Mouse (Mus musculus) erythroblast, adult 5-6 weeks (primary cell): Measurements from ENCODE around the gene Olfr872. TPM values are rescaled to one million over a fixed set of nuclear protein-coding genes. Genes with fewer than 3 reads are reported as not detected.
"Not testable (repeated sequence)": the region's sequence is repeated elsewhere in the genome, so short reads cannot be mapped to it uniquely, and the experiment has no call there.

Experiments used
- ATAC-seq: replicated peaks from 2 replicates; pipeline ENCODE4 v1.8.0; 2016; ENCODE audit warnings: moderate number of reproducible peaks, mild to moderate bottlenecking, moderate TSS enrichment, inconsistent platforms; ENCODE audit not compliant: poor library complexity, low FRiP score, severe bottlenecking
- total RNA-seq, 2 experiments: library from RNA; stranded (forward) in 1 of 2; stranded (reverse) in 1 of 2; fragments of 150-400 nt in 1 of 2; fragments of 200-764, 138-1000 nt in 1 of 2; gene quantifications; 2 replicates each; pipeline versions ENCODE4 v1.2.3 to v1.2.4; 2015 to 2017; ENCODE audit warnings: low replicate concordance in 2 of 2

Gene Olfr872
- total RNA-seq (2015; ENCODE audit: low replicate concordance) (not detected in 2 replicates), total RNA-seq (2017; ENCODE audit: low replicate concordance) (not detected in 2 replicates)

DNA sequence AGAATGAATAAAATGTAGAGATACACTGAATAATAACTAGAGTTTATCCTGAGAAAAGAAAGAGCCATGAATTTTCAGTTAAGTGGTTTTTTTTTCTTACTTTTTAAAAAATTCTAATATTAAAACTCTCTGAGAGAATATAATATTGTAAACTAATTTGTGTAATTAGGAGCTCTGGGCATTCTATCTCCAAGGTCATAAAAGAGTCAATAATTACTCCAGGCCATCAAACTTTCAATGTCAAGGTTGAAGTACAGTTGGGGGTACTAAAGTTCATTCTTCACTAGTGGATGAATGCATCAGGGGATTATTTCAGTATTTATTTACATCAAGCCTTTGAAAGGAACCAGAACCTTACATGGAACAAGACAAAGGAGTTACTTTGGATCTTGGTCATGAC lies at the start of gene Olfr872:
TSS of gene Olfr872 (plus strand) at position 301 of the 400 bp plus-strand sequence.
- ATAC-seq, result no peak

DNA sequence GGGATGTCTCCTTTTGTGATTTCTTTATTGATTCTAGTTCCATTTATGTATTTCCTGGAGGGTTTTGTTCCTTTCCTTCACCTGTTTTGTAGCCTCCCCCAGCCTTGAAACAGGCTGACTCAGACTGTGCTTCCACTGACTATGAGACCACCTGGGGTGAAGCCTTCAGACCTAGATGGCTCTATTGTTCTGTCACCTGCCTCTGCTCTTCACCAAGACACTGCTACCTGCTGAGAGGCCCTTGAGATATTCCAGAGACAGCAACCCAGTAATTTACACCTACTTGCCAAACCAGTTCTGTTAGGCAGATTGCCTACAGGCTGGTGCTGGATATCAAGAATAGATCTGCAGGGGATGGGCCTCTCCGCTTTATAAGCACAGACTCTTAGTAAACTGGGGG lies 34.8 kb upstream of the Olfr872 start:
- ATAC-seq, result no peak

DNA sequence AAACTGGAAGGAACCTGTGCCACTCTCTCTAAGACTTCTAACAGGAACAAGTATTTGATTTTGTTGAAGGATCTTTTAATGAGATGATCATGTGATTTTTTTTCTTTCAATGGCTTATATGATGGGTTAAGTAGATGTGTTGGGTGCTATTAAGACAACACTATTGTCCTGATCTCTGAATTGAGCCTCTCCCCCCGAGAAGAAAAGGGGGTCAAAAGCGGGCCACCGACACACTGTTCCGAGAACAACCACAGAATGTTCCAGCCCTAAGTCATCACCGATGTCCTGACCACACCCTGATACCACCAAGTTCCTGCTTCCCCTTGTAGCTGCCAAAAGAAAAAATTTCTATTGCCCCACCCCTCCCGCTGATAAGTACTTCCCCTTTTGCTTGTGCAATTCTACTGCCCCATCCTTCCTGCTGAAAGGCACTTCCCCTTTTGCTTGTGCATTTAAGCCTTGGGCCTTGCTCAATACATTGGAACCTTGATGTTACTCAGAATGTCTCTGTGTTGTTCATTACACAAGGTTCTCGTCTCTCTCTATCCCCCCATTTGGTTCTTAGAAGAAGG lies 33.4 kb upstream of the Olfr872 start:
- ATAC-seq, result not testable (repeated sequence)

DNA sequence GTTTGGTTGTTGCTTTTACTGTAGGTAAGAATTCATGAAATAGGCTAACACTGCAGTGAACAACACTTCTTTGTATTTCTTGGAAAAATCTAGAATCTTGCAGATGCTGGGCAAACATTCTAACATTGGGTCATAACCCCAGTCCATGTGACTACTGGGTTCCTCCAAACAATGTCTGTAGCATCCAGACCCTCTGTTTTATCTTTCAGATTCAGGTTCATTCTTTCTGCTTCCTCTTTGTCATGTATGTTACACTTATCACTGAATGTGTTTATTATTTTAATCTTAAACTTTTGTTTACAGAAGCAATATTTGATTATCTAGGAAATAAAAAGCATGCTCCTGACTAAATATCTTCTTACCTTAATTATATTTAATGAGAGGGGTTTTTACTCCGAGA lies 26.1 kb upstream of the Olfr872 start:
- ATAC-seq, result no peak

DNA sequence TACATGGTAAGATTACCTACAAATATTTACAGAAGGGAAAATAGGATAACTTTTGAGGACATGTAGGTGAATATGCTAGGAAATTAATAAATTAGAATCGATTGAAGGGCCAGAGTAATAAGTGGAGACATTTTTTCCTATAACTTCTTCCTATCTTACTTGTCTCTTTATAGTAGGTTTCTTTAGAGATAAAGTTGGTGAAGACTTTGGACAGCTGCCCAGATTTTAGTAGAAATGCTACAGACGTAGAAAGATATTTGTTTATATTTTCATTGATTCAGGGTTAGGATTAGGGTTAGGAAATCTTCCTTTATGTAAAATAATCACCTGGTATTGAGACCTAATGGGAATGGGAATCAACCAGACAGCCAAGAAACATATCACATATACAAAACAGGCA lies 25.4 kb upstream of the Olfr872 start:
- no peak for ATAC-seq

DNA sequence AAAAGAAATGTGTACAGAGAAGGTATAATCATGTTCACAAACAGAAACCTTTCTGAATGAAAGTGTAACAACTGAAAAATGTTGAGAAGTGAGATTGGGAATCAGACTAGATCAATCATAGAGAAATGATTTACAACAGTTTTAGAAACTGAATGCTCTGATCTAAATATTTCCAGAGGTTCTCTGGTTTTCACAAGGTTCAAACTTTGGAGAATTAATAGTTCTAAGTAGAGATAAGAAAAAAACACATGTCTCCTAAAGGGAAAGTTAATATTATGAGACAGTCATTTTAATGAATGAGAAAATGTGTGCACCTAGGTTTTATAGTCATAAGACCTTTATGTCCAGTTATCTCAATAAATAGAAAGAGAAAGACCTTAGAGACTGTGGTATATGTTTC lies 25.0 kb upstream of the Olfr872 start, which contains the start of gene Olfr871:
TSS of gene Olfr871 (plus strand) at position 301 of the 400 bp plus-strand sequence.
- ATAC-seq, result no peak

DNA sequence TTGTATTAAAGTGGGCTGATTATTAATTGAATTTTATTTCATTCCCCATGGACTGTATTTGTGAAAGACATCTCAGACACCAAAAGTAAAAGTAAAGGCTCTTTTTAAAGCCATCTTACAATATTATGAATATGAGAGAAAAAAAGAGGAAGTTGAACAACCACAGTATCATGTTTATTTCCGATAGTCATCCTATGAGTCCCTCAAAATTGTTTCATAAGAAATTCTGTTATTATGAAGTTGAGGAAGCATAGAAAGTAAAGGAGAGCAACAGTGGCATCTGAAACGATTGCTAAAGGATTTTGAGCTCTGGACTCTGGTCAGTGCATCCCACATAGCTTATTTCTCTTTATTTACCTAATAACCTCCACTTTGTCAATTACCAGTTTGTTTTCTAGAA lies 459 bp downstream of the Olfr872 start:
- no peak for ATAC-seq

DNA sequence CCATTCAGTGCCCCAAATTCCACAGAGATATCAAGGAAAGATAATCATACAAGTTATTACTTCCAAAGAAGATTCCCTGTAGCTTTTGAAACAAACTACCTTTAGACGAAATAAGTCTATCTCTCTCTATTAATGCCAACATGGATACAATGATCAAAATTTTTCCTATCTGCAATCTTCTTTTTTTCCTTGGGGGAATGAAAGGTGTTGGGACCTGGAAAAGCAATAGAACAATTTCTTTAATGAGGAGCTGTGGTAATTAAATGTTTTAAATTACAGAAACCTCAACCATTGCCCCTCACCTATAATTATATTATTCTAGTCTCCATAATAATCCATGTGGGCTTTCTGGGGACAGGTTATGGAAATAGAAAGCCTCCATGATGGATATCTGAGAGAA lies 45.1 kb downstream of the Olfr872 start, which contains the start of gene Olfr39:
TSS of gene Olfr39 (plus strand) at position 301 of the 400 bp plus-strand sequence.
- ATAC-seq, result no peak

DNA sequence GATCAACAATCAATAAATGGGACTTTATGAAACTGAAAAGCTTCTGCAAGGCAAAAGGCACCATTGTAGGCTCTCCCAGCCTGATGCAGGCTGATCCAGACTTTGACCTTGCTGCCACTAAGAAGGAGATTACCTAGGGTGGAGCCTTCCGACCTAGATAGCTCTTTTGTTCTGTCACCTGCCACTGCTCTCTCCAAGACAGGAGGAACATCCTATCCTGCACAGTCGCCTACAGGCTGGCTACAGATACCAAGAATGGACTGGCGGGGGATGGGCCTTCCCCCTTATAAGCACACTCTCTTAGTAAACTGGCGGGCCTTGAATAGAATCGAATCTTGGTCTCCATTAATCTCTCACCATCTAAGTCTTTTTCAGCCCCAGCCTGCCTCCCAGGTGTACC lies 58.6 kb downstream of the Olfr872 start:
- not testable (repeated sequence) for ATAC-seq

DNA sequence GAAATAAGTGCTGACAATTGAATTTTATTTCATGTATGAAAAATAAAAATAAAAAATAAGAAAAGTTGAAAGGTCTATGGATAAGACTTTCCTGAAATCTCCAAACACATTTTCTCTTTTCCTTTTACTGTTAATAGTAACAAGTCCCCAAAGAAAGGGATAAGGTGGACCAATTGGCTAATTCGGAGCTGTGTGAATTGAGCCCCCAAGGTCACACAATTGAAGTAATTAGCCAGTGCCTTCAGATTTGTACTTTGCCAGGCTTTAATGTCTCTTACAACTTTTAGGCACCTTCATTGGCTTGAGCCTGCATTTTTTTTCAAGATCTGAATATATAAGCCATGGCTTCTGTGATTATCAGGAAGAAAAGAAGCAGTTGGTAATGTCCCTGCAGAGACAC lies 61.3 kb downstream of the Olfr872 start, which contains the start of gene Olfr873:
TSS of gene Olfr873 (plus strand) at position 301 of the 400 bp plus-strand sequence.
- ATAC-seq, result no peak

Other genes with a start within 250 kb of the Olfr872 start
- gene Olfr866, start 209.1 kb upstream of the Olfr872 start, total RNA-seq (2015; ENCODE audit: low replicate concordance), result not detected in 2 replicates
- gene Olfr866, start 209.1 kb upstream of the Olfr872 start, total RNA-seq (2017; ENCODE audit: low replicate concordance), result not detected in 2 replicates
- not detected in 2 replicates for gene Olfr867, start 179.6 kb upstream of the Olfr872 start, total RNA-seq (2015; ENCODE audit: low replicate concordance)
- not detected in 2 replicates for gene Olfr867, start 179.6 kb upstream of the Olfr872 start, total RNA-seq (2017; ENCODE audit: low replicate concordance)
- not detected in 2 replicates for gene Olfr868, start 138.5 kb upstream of the Olfr872 start, total RNA-seq (2015; ENCODE audit: low replicate concordance)
- not detected in 2 replicates for gene Olfr868, start 138.5 kb upstream of the Olfr872 start, total RNA-seq (2017; ENCODE audit: low replicate concordance)
- gene Olfr869, start 108.1 kb upstream of the Olfr872 start, total RNA-seq (2015; ENCODE audit: low replicate concordance), result not detected in 2 replicates
- not detected in 2 replicates for gene Olfr869, start 108.1 kb upstream of the Olfr872 start, total RNA-seq (2017; ENCODE audit: low replicate concordance)
- not detected in 2 replicates for gene Olfr870, start 63.1 kb upstream of the Olfr872 start, total RNA-seq (2015; ENCODE audit: low replicate concordance)
- 0.34 TPM in 1 of 2 replicates, not detected in the other for gene Olfr870, start 63.1 kb upstream of the Olfr872 start, total RNA-seq (2017; ENCODE audit: low replicate concordance)
- not detected in 2 replicates for gene Olfr871, start 24.9 kb upstream of the Olfr872 start, total RNA-seq (2015; ENCODE audit: low replicate concordance)
- gene Olfr871, start 24.9 kb upstream of the Olfr872 start, total RNA-seq (2017; ENCODE audit: low replicate concordance), result not detected in 2 replicates
- not detected in 2 replicates for gene Olfr39, start 45.2 kb downstream of the Olfr872 start, total RNA-seq (2015; ENCODE audit: low replicate concordance)
- gene Olfr39, start 45.2 kb downstream of the Olfr872 start, total RNA-seq (2017; ENCODE audit: low replicate concordance), result not detected in 2 replicates
- gene Olfr873, start 61.4 kb downstream of the Olfr872 start, total RNA-seq (2015; ENCODE audit: low replicate concordance), result not detected in 2 replicates
- gene Olfr873, start 61.4 kb downstream of the Olfr872 start, total RNA-seq (2017; ENCODE audit: low replicate concordance), result 0.14 TPM in 1 of 2 replicates, not detected in the other
- gene Olfr18, start 99.0 kb downstream of the Olfr872 start, total RNA-seq (2015; ENCODE audit: low replicate concordance), result not detected in 2 replicates
- gene Olfr18, start 99.0 kb downstream of the Olfr872 start, total RNA-seq (2017; ENCODE audit: low replicate concordance), result not detected in 2 replicates
- gene Zfp560, start 148.1 kb downstream of the Olfr872 start, total RNA-seq (2015; ENCODE audit: low replicate concordance), result 0.77 and 2.5 TPM in 2 replicates
- gene Zfp560, start 148.1 kb downstream of the Olfr872 start, total RNA-seq (2017; ENCODE audit: low replicate concordance), result 0.34 and 1.3 TPM in 2 replicates
- gene Zfp26, start 223.0 kb downstream of the Olfr872 start, total RNA-seq (2015; ENCODE audit: low replicate concordance), result 5.0 TPM in 2 replicates
- gene Zfp26, start 223.0 kb downstream of the Olfr872 start, total RNA-seq (2017; ENCODE audit: low replicate concordance), result 3.1 and 17.9 TPM in 2 replicates